Mouse (Mus musculus): Measurements from ENCODE around the gene Aldoc.

Gene Aldoc

GRCm38 (mm10) chr11:78364103-78364502 is 41.3 kb downstream of the Aldoc start:
- no peak for DNase-seq

- DNase-seq = no peak
Measured at GRCm38 (mm10) chr11:78367456-78368225, 44.9 kb downstream of the Aldoc start.

GRCm38 (mm10) chr11:78370389-78370788 is 47.6 kb downstream of the Aldoc start:
- DNase-seq = no peak

- no peak for DNase-seq
Measured at GRCm38 (mm10) chr11:78371711-78372110, 48.9 kb downstream of the Aldoc start.

- no peak for DNase-seq
Measured at GRCm38 (mm10) chr11:78372166-78372565, 49.4 kb downstream of the Aldoc start.

- peak; percentile 48 for DNase-seq
Measured at GRCm38 (mm10) chr11:78372610-78373009, 49.8 kb downstream of the Aldoc start.

GRCm38 (mm10) chr11:78374147-78374546 is 51.4 kb downstream of the Aldoc start:
- DNase-seq = peak; percentile 13
